Mouse (Mus musculus) G1E (cell line): ENCODE measurements around the gene Map1b. TPM values are rescaled to one million over a fixed set of nuclear protein-coding genes. Genes with fewer than 3 reads are reported as not detected.

Experiments used
- ATAC-seq: 2 replicates; pipeline ENCODE4 v1.8.0; 2016; ENCODE audit warnings: mild to moderate bottlenecking; ENCODE audit not compliant: insufficient number of reproducible peaks, poor library complexity, low FRiP score, severe bottlenecking; ENCODE audit errors: extremely low read depth
- DNase-seq: peaks from one replicate; pipeline ENCODE4 v3.0.0; 2012; ENCODE audit warnings: low spot score
- H3K27me3 ChIP-seq: 2 replicates; pipeline ENCODE4 v1.6.1; 2012; ENCODE audit warnings: mild to moderate bottlenecking, low read length, inconsistent platforms; ENCODE audit not compliant: insufficient read depth
- H3K36me3 ChIP-seq: replicated peaks from 2 replicates; pipeline ENCODE3; 2012; ENCODE audit warnings: mild to moderate bottlenecking, inconsistent platforms
- H3K4me1 ChIP-seq: 2 replicates; pipeline ENCODE4 v1.6.1; 2012; ENCODE audit warnings: low read depth, low read length, inconsistent platforms, mixed read lengths; ENCODE audit not compliant: insufficient read depth
- H3K4me3 ChIP-seq: 2 replicates; pipeline ENCODE4 v1.5.1; 2012; ENCODE audit warnings: low read depth, mild to moderate bottlenecking, inconsistent platforms, low read length, moderate library complexity, mixed read lengths
- H3K9me3 ChIP-seq: replicated peaks from 2 replicates; pipeline ENCODE4 v1.6.1; 2012; ENCODE audit warnings: inconsistent platforms
- CTCF ChIP-seq: IDR thresholded peaks from 2 replicates; pipeline ENCODE4 v1.5.1; 2012; ENCODE audit warnings: low read depth, low read length, inconsistent platforms, mixed read lengths
- GATA1 ChIP-seq: IDR thresholded peaks from 2 replicates; pipeline ENCODE4 v1.6.1; 2012; ENCODE audit warnings: borderline replicate concordance, low read length, inconsistent platforms, mixed read lengths
- GATA2 ChIP-seq: IDR thresholded peaks from 2 replicates; pipeline ENCODE4 v1.6.1; 2012; ENCODE audit warnings: low read depth, low read length, inconsistent platforms, borderline replicate concordance
- POLR2AphosphoS5 ChIP-seq: IDR thresholded peaks from 2 replicates; pipeline ENCODE4 v1.6.1; 2012; ENCODE audit warnings: low read depth, low read length, inconsistent platforms; ENCODE audit not compliant: insufficient replicate concordance
- TAL1 ChIP-seq: conservative IDR thresholded peaks from 2 replicates; pipeline ENCODE4 v1.6.1; 2012; ENCODE audit warnings: low read depth, low read length, inconsistent platforms, mixed read lengths
- polyA plus RNA-seq: library from polyadenylated mRNA; stranded (reverse); fragments of >175 nt; gene quantifications from 2 replicates; pipeline ENCODE4 v1.2.3, GENCODE M21; 2012
- total RNA-seq, 2 experiments: library from RNA; stranded (forward) in 1 of 2; stranded (reverse) in 1 of 2; fragments of 200-1000 nt in 1 of 2; fragments of >200 nt in 1 of 2; fragmentation: Nextera tagmentation in 1 of 2; gene quantifications; 2 replicates each; pipeline ENCODE4 v1.2.3; 2014 to 2017

Map1b gene
- total and polyA plus RNA-seq, 3 experiments = 0.33 TPM; not detected in 2

GRCm38 (mm10) chr13:99373684-99374083 lies 142.7 kb downstream of the Map1b start:
- H3K36me3 ChIP-seq = peaks cover 63% of the 10 kb centered on the region
- no peak for DNase-seq
- no peaks in the 10 kb centered on the region for H3K27me3 ChIP-seq
- ATAC-seq = no peak
- no peaks in the 10 kb centered on the region for H3K9me3 ChIP-seq
- H3K4me3 ChIP-seq = no peak overlapping the region
- no peaks in the 10 kb centered on the region; the same call in 1 of the 2 replicates for H3K4me1 ChIP-seq
- TF ChIP-seq GATA2 = no peak
- TF ChIP-seq TAL1 = no peak
- no peak for TF ChIP-seq CTCF
- TF ChIP-seq GATA1 = no peak
- TF ChIP-seq POLR2AphosphoS5 = no peak

Other genes with a start within 250 kb of the Map1b start
- 34.7 and 36.1 TPM in 2 replicates for gene Ptcd2, start 171.8 kb downstream of the Map1b start, total RNA-seq (2014; fragmentation: Nextera tagmentation)
- gene Ptcd2, start 171.8 kb downstream of the Map1b start, total RNA-seq (2017) = 56.1 and 58.8 TPM in 2 replicates
- gene Ptcd2, start 171.8 kb downstream of the Map1b start, polyA plus RNA-seq = 28.5 and 32.4 TPM in 2 replicates
- gene Mrps27, start 171.8 kb downstream of the Map1b start, total RNA-seq (2014; fragmentation: Nextera tagmentation) = 17.2 and 18.4 TPM in 2 replicates
- gene Mrps27, start 171.8 kb downstream of the Map1b start, total RNA-seq (2017) = 20.9 and 26.1 TPM in 2 replicates
- 11.4 and 14.5 TPM in 2 replicates for gene Mrps27, start 171.8 kb downstream of the Map1b start, polyA plus RNA-seq